Mouse (Mus musculus): ENCODE measurements around the gene Krt13. TPM values are rescaled to one million over a fixed set of nuclear protein-coding genes. Genes with fewer than 3 reads are reported as not detected.

Gene Krt13
- total RNA-seq (2021) = not detected

DNA sequence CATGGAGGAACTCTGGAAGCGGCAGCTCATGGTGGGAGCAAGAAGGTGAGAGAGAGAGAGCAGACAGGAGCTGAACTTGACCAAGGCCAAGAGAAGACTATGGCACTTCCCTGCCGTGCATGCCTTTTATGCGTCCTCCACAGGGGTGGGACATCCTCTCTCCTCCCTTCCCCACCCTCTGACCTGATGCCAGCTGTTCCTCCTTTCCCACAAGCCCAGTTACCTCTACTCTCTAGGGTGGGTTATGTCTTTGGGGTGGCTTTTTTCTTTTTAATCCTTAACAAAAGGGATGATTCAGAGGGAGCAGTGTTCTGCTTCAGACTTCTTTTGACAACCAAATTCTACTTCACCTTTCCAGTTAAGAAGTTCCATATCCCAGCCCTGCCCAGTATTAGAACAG, at the start of gene Krt13:
Gene Krt13 (minus strand): TSS at position 101 of the 400 bp plus-strand sequence.
- intact Hi-C loops (cut with DNase I) = no loop called here
- no peak for DNase-seq

DNA sequence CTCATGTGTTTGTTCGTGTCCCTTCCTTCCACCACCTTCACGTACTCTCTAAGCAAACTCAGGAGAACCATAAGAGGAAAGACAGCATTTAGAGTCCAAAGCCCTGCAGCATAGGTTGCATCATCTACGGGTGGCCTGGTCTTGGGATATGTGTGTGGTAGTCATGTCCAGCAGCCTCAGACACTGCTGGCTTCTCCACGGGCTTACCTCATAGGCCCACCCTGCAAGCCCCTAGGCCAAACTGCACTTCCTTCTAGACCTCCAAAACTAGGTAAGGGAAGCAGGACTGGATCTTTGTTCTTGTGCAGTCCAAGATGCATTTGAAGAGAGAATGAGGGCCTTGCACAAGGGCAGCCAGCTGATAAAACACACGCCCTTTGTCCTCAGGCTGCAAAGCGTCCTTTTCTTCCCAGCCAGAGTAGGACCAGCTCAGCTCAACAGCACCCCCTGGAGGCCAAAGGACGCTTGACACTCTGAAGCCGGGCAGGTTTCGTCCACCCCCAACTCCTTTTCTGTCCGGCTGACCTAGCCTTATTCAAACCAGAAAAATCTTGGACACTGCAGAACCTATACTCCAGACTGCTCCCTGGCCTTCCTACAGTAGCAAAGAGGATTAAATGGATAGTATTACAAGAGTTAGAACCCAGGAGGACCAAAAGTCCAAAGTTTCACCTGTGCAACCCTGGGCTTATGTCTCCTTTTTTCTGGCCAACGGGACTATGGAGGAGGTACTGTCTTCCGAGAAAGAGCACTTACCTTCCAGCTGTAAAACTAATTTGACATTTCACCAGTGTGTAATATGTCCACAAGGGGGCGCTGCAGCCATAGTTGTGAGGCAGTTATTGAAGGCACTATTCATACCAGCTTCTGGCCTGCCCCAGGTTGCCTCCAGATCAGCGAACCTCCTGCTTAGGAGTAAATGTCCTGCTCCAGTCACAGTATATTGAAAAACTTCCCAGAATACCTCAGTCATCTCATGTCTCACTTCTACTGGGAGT, 47.7 kb upstream of the Krt13 start:
- DNase-seq = peak; percentile 64 to 86

DNA sequence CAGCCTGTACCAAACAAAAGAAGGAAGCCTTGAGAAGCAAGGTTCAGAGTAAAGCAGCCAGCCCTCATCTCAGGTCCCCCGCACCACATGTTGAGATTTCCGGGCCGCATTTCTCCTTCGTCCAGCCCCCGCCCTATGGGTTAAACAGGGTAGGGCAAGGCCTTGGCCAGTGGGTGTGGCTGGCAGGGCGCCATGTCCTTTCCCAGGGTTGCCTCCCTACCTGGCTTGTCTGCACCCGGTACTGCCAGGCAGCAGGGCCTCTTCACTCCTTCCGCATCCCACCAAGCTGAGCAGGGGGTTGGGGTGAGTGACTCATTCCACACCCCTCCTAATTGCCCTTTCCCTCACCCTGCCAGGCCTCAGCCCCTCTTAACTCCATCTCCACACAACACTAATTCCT, 46.7 kb upstream of the Krt13 start:
- peak; percentile 44 to 49 for DNase-seq
- intact Hi-C loops (cut with DNase I) = loop anchor here (2.0 to 5.0 kb wide), 3 partner anchors 101 to 703 kb away; no protein-coding TSS in a partner anchor

More for the DNA sequence above, 47.7 kb upstream of the Krt13 start:
- intact Hi-C loops (cut with DNase I) = loop anchor here (1.0 to 5.0 kb wide), 4 partner anchors 102 to 704 kb away; no protein-coding TSS in a partner anchor

GRCm38 (mm10) chr11:100164392-100164791, 43.0 kb upstream of the Krt13 start:
- intact Hi-C loops (cut with DNase I) = no loop called here
- no peak for DNase-seq

GRCm38 (mm10) chr11:100157908-100158477, 36.6 kb upstream of the Krt13 start:
- intact Hi-C loops (cut with DNase I) = no loop called here
- DNase-seq = no peak

DNA sequence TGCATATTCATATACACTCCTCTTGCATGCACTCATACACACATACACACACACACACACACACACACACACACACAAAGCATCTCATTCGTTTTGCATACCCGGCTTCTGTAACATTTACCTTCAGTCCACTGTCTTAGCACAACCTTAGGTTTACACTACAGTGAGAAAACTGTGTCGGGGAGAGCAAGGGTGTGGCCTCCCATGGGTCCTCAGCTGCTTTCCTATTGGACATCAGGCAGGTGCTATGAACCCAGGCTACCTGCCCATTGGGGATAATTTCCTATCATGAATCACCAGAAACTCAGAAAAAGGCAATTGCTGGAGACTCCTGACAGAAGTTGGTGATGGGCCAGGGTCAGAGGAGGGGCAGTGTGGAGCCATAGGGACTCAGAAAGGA, 36.0 kb upstream of the Krt13 start:
- intact Hi-C loops (cut with DNase I) = no loop called here

GRCm38 (mm10) chr11:100155497-100156255, 34.3 kb upstream of the Krt13 start:
- intact Hi-C loops (cut with DNase I) = no loop called here
- DNase-seq = no peak

More for the DNA sequence above, 36.0 kb upstream of the Krt13 start:
- DNase-seq = no peak

- intact Hi-C loops (cut with DNase I) = no loop called here
- peak in 1 of 2 experiments; percentile 20 for DNase-seq
Measured at GRCm38 (mm10) chr11:100148615-100149330, 27.4 kb upstream of the Krt13 start, which contains the start of gene Krt19. Gene Krt19, minus strand, starts transcription at chr11:100148665.

- intact Hi-C loops (cut with DNase I) = no loop called here
- DNase-seq = no peak
Measured at GRCm38 (mm10) chr11:100147566-100148353, 26.4 kb upstream of the Krt13 start.

GRCm38 (mm10) chr11:100145858-100146560, 24.6 kb upstream of the Krt13 start:
- intact Hi-C loops (cut with DNase I) = no loop called here
- peak; percentile 10 to 15 for DNase-seq

DNA sequence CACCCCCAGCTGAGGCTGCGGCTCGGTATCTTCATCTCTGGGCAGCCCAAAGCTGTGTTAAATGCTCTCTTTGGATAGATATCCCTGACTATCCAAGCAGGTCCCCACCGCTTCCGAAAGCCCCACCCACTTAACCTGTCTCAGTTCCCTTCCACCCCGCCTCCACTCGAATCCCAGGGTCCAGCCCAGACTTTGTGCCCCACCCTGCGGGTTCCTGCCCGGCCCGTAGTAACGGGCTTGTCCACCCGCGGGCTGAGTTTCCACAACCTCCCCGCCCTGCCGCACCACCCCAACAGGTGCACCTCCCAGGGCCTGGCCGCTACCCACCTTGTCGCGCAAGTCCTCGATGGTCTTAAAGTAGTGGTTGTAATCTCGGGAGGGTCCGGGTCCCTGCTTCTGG, 23.7 kb upstream of the Krt13 start:
- intact Hi-C loops (cut with DNase I) = no loop called here

GRCm38 (mm10) chr11:100140966-100141365, 19.6 kb upstream of the Krt13 start:
- intact Hi-C loops (cut with DNase I) = no loop called here
- no peak for DNase-seq

More for the DNA sequence above, 23.7 kb upstream of the Krt13 start:
- DNase-seq = no peak

- DNase-seq = no peak
- intact Hi-C loops (cut with DNase I) = no loop called here
Measured at GRCm38 (mm10) chr11:100139391-100139790, 18.0 kb upstream of the Krt13 start.

- no peak for DNase-seq
- intact Hi-C loops (cut with DNase I) = no loop called here
Measured at GRCm38 (mm10) chr11:100138809-100139208, 17.4 kb upstream of the Krt13 start.

DNA sequence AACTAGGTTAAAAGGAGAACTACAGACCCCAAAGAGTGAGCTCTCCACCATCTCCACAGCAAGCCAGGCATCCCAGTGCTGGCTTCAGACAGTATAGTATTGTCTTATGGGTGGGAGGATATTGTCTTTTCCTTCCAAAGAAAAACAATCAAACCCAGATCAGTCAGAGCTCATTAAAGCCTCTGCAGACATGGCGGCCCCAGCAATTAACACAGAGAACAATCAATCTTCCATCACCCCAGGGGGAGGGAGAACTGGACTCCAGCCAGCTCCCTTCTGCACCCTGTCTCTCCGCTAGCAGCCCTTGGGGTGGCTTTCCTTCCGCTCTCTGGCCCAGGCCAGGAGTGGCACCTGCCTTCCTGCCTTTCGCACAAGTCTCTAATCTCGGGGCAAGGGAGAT, 16.3 kb upstream of the Krt13 start:
- intact Hi-C loops (cut with DNase I) = no loop called here
- DNase-seq = no peak

DNA sequence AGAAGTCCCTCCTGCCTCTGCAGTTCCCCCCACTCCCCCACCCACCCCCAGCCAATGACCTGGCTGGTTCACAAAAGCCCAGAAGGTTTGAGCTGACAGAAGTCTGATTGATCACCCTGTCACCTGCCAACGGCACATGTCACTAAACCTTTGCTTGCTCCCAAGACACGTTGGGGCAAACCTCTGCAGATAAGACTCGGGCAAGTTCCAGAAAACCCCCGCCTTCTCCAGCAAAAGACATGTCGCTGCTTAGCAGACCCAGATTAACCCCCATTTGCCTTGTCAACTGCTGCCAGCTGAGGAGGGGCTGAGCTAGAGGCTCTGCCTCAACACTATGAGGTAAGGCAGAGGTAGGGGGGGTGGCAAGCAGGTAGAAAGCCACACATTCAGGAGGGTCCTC, 15.2 kb upstream of the Krt13 start:
- intact Hi-C loops (cut with DNase I) = no loop called here
- no peak for DNase-seq

DNA sequence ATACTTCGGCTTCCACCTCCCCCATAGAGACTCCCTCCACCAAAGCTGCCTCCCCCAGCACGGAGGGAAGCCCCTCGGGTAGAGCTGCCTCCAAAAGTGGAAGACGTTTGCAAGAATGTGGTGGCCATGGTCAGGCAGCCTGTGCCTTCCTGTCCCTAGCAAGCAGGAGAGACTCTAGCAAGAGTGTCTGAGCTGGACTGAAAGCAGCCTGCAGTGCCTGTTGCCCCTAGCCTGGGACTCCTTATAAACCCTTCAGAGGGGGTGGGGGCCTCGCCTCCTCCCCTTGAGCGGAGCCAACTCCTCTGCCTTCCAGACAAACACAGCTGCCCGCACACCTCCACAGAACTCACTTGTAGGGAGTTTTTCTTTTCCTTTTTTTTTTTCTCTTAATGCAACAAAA, 14.4 kb upstream of the Krt13 start, which contains the start of gene Krt15:
Gene Krt15 (minus strand): TSS at position 198 of the 400 bp plus-strand sequence.
- DNase-seq = no peak
- intact Hi-C loops (cut with DNase I) = no loop called here

DNA sequence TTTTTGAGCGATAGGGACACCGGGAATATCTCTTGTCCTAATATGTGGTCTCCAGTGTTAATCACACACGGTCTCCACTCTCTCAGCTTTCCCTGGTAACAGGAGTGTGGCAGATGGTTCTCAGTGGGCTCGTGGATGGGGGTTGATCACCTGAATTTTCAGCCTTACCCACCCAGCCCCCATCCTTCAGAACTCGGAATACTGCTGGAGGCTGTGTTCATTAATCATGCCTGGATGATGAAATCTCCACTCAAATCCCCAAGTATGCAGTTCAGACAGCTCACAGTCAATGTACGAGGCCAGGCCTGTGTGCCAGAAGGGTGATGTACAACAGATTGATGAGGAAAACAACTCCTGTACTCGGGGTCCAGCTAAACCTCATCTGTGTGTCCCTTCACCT, 3.5 kb upstream of the Krt13 start:
- no peak for DNase-seq
- intact Hi-C loops (cut with DNase I) = no loop called here

DNA sequence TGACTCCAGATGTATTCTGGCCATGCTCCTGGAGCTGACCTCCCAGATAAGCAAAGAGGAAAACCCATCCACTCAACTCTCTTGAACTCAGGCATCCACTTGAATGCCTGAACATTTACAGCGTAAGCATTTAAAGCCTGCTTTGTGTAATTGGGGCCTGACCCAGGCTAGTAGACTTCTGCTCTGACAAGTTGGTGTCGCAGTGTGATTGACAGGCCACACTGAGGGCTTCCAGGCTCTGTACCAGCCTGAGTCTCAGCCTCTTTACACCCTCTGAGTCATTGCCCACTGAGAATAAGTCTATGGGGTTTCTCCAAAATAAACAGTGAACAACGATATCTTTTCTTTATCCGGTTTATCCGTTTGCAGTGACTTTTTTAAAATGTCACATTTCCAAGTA, 1.0 kb downstream of the Krt13 start:
- intact Hi-C loops (cut with DNase I) = no loop called here
- no peak for DNase-seq
